Mouse (Mus musculus) cerebellum, adult 18-20 months (tissue): ENCODE results near the gene Abcd3.

Experiments used
- DNase-seq, 2 experiments: peaks; one replicate each; pipeline ENCODE4 v3.0.0; 2021

The Abcd3 gene

GRCm38 (mm10) chr3:121814877-121815548 lies at the start of gene Abcd3:
Gene Abcd3, minus strand, starts transcription at chr3:121815302.
- peak; percentile 78 to 90 for DNase-seq

GRCm38 (mm10) chr3:121859142-121859541 lies 44.0 kb upstream of the Abcd3 start:
- DNase-seq: no peak

- no peak for DNase-seq
These were observed 41.0 kb upstream of the Abcd3 start for GRCm38 (mm10) chr3:121856131-121856530.

GRCm38 (mm10) chr3:121853781-121854520 lies 38.8 kb upstream of the Abcd3 start:
- DNase-seq: no peak

- no peak for DNase-seq
These were observed 37.1 kb upstream of the Abcd3 start for GRCm38 (mm10) chr3:121852074-121852826.

GRCm38 (mm10) chr3:121851006-121851405 lies 35.9 kb upstream of the Abcd3 start:
- no peak for DNase-seq

GRCm38 (mm10) chr3:121850381-121850780 lies 35.3 kb upstream of the Abcd3 start:
- no peak for DNase-seq

- no peak for DNase-seq
These were observed 32.2 kb upstream of the Abcd3 start for GRCm38 (mm10) chr3:121847296-121847695.

- no peak for DNase-seq
These were observed 29.6 kb upstream of the Abcd3 start for GRCm38 (mm10) chr3:121844658-121845057.

GRCm38 (mm10) chr3:121844013-121844412 lies 28.9 kb upstream of the Abcd3 start:
- DNase-seq: no peak

- DNase-seq: no peak
These were observed 28.2 kb upstream of the Abcd3 start for GRCm38 (mm10) chr3:121843254-121843653.

GRCm38 (mm10) chr3:121842306-121842860 lies 27.3 kb upstream of the Abcd3 start:
- no peak for DNase-seq

- no peak for DNase-seq
These were observed 26.4 kb upstream of the Abcd3 start for GRCm38 (mm10) chr3:121841412-121842014.

GRCm38 (mm10) chr3:121840351-121840750 lies 25.2 kb upstream of the Abcd3 start:
- DNase-seq: no peak

- DNase-seq: no peak
These were observed 19.6 kb upstream of the Abcd3 start for GRCm38 (mm10) chr3:121834732-121835131.

GRCm38 (mm10) chr3:121834250-121834649 lies 19.1 kb upstream of the Abcd3 start:
- no peak for DNase-seq

GRCm38 (mm10) chr3:121825092-121825491 lies 10.0 kb upstream of the Abcd3 start:
- no peak for DNase-seq

GRCm38 (mm10) chr3:121824319-121824718 lies 9.2 kb upstream of the Abcd3 start:
- no peak for DNase-seq

GRCm38 (mm10) chr3:121822643-121823042 lies 7.5 kb upstream of the Abcd3 start:
- DNase-seq: no peak

- DNase-seq: no peak
These were observed 6.5 kb upstream of the Abcd3 start for GRCm38 (mm10) chr3:121821559-121822143.

- DNase-seq: no peak
These were observed 4.6 kb upstream of the Abcd3 start for GRCm38 (mm10) chr3:121819693-121820200.

- DNase-seq: no peak
These were observed 3.8 kb upstream of the Abcd3 start for GRCm38 (mm10) chr3:121818736-121819396.
